Mouse (Mus musculus) liver, postnatal 0 days (tissue): ENCODE measurements around the gene Ice1. TPM values are rescaled to one million over a fixed set of nuclear protein-coding genes. Genes with fewer than 3 reads are reported as not detected.
A peak's percentile ranks its signal among the peaks of the same experiment; 100 is the strongest.

Experiments used
- ATAC-seq: fragments of 200-750 bp; cut with Nextera tagmentation; 2 replicates; pipeline ENCODE4 v1.8.0; 2017; ENCODE audit warnings: mild to moderate bottlenecking, moderate library complexity
- DNase-seq: peaks from one replicate; pipeline ENCODE4 v3.0.0-alpha.2; 2016
- H3K27ac ChIP-seq: fragments of 300-500 bp; sonication (generic); 2 replicates; pipeline ENCODE4 v1.5.1; 2014; ENCODE audit warnings: antibody characterized with exemption, moderate library complexity, mild to moderate bottlenecking, low read depth
- H3K27me3 ChIP-seq: fragments of 300-500 bp; sonication (generic); 2 replicates; pipeline ENCODE4 v1.6.1; 2014; ENCODE audit warnings: low read length, control low read depth, mixed read lengths; ENCODE audit not compliant: insufficient read depth
- H3K36me3 ChIP-seq: fragments of 300-500 bp; sonication (generic); replicated peaks from 2 replicates; pipeline ENCODE4 v1.6.1; 2014; ENCODE audit warnings: mild to moderate bottlenecking, control low read depth, low read length, moderate library complexity, mixed read lengths; ENCODE audit not compliant: insufficient read depth
- H3K4me1 ChIP-seq: fragments of 300-500 bp; sonication (generic); 2 replicates; pipeline ENCODE4 v1.6.1; 2014; ENCODE audit warnings: antibody characterized with exemption, mild to moderate bottlenecking, control low read depth; ENCODE audit not compliant: insufficient read depth
- H3K4me2 ChIP-seq: fragments of 300-500 bp; sonication (generic); 2 replicates; pipeline ENCODE4 v1.6.1; 2014; ENCODE audit warnings: low read depth, mild to moderate bottlenecking, low read length, moderate library complexity, mixed read lengths
- H3K4me3 ChIP-seq: fragments of 300-500 bp; sonication (generic); 2 replicates; pipeline ENCODE4 v1.5.1; 2014; ENCODE audit warnings: low read depth, low read length
- H3K9ac ChIP-seq: fragments of 300-500 bp; sonication (generic); replicated peaks from 2 replicates; pipeline ENCODE4 v1.6.1; 2014; ENCODE audit warnings: mild to moderate bottlenecking, moderate library complexity
- H3K9me3 ChIP-seq: fragments of 300-500 bp; sonication (generic); 2 replicates; pipeline ENCODE4 v1.6.1; 2016; ENCODE audit warnings: mild to moderate bottlenecking, control low read depth, low read length, mixed read lengths
- CTCF ChIP-seq: sonication (generic); IDR thresholded peaks from 2 replicates; pipeline ENCODE4 v1.5.1; 2016; ENCODE audit warnings: antibody characterized with exemption, low read depth
- EP300 ChIP-seq: IDR thresholded peaks from 2 replicates; pipeline ENCODE4 v1.6.1; 2016; ENCODE audit warnings: antibody characterized with exemption, low read depth, mild to moderate bottlenecking
- WGBS: fragments of 180-500 bp; shearing (Covaris S2); extraction: QIAGEN DNeasy Blood & Tissue Kit; methylation state at CpG from one replicate; pipeline ENCODE4 v1.1.7; 2014; ENCODE audit not compliant: insufficient replicate concordance; 5-methylcytosine and 5-hydroxymethylcytosine counted together
- polyA plus RNA-seq: library from polyadenylated mRNA; unstranded; fragments of >200 nt; fragmentation: Nextera tagmentation; extraction: Ambion mirVana; gene quantifications from 2 replicates; pipeline ENCODE4 v1.2.1, GENCODE M21; 2015

Ice1 gene
- polyA plus RNA-seq, 1 experiment from 2014 or later = 3.7 TPM

GRCm38 (mm10) chr13:70598941-70599340 is 38.5 kb downstream of the Ice1 start:
- peaks cover 65% of the 10 kb centered on the region for H3K36me3 ChIP-seq
- 81% methylated on average over 4 of the region's 4 CpGs for WGBS
- no peaks in the 10 kb centered on the region for H3K4me1 ChIP-seq
- ATAC-seq = no peak
- no peak overlapping the region for H3K4me2 ChIP-seq
- H3K4me3 ChIP-seq = no peak overlapping the region
- no peak for DNase-seq
- H3K27ac ChIP-seq = no peak overlapping the region
- H3K9ac ChIP-seq = no peak overlapping the region
- no peaks in the 10 kb centered on the region for H3K9me3 ChIP-seq
- H3K27me3 ChIP-seq = no peaks in the 10 kb centered on the region
- no peak for TF ChIP-seq EP300
- TF ChIP-seq CTCF = no peak

GRCm38 (mm10) chr13:70596901-70597300 is 40.5 kb downstream of the Ice1 start:
- Histone ChIP-seq H3K4me3 (no peak overlapping the region), H3K27me3 (no peaks in the 10 kb centered on the region), H3K9me3 (no peaks in the 10 kb centered on the region), H3K4me1 (no peaks in the 10 kb centered on the region), H3K4me2 (no peak overlapping the region), H3K36me3 (peaks cover 64% of the 10 kb centered on the region), H3K27ac (no peak overlapping the region), H3K9ac (no peak overlapping the region)
- WGBS = 79% methylated on average over 3 of the region's 3 CpGs
- DNase-seq (no peak), ATAC-seq (no peak)
- TF ChIP-seq EP300 (no peak), CTCF (no peak)

GRCm38 (mm10) chr13:70590248-70590762 is 47.1 kb downstream of the Ice1 start:
- no peak for DNase-seq
- Histone ChIP-seq H3K4me1 (no peaks in the 10 kb centered on the region), H3K9ac (no peak overlapping the region), H3K36me3 (peaks cover 49% of the 10 kb centered on the region), H3K4me2 (no peak overlapping the region), H3K9me3 (no peaks in the 10 kb centered on the region), H3K4me3 (no peak overlapping the region), H3K27ac (no peak overlapping the region), H3K27me3 (no peaks in the 10 kb centered on the region)
- 86% methylated on average over 7 of the region's 7 CpGs for WGBS
- no peak for TF ChIP-seq EP300
- TF ChIP-seq CTCF = no peak
- ATAC-seq = no peak

- TF ChIP-seq CTCF (peak; percentile 73), EP300 (no peak)
- DNase-seq (peak; percentile 47), ATAC-seq (no peak)
- WGBS = 87% methylated on average over 2 of the region's 2 CpGs
- Histone ChIP-seq H3K4me1 (no peaks in the 10 kb centered on the region), H3K4me2 (no peak overlapping the region), H3K27ac (no peak overlapping the region), H3K36me3 (peaks cover 25% of the 10 kb centered on the region), H3K9me3 (no peaks in the 10 kb centered on the region), H3K27me3 (no peaks in the 10 kb centered on the region), H3K4me3 (no peak overlapping the region), H3K9ac (no peak overlapping the region)
These were observed 50.5 kb downstream of the Ice1 start for GRCm38 (mm10) chr13:70586969-70587368.

GRCm38 (mm10) chr13:70582517-70582916 is 54.9 kb downstream of the Ice1 start:
- 29% methylated on average over 2 of the region's 2 CpGs for WGBS
- no peak overlapping the region for H3K27ac ChIP-seq

GRCm38 (mm10) chr13:70581509-70581908 is 55.9 kb downstream of the Ice1 start:
- WGBS = 82% methylated on average over 4 of the region's 4 CpGs
- TF ChIP-seq CTCF = no peak
- TF ChIP-seq EP300 = no peak
- DNase-seq (no peak), ATAC-seq (no peak)
- Histone ChIP-seq H3K4me1 (no peaks in the 10 kb centered on the region), H3K4me2 (no peak overlapping the region), H3K9me3 (no peaks in the 10 kb centered on the region), H3K4me3 (no peak overlapping the region), H3K36me3 (peaks cover 6% of the 10 kb centered on the region; the same call in 1 of the 2 replicates), H3K27me3 (no peaks in the 10 kb centered on the region), H3K9ac (no peak overlapping the region), H3K27ac (no peak overlapping the region)

More at GRCm38 (mm10) chr13:70582517-70582916, 54.9 kb downstream of the Ice1 start:
- DNase-seq (peak; percentile 29), ATAC-seq (no peak)
- TF ChIP-seq CTCF (peak; percentile 50), EP300 (no peak)
- Histone ChIP-seq H3K9me3 (no peaks in the 10 kb centered on the region), H3K27me3 (no peaks in the 10 kb centered on the region), H3K9ac (no peak overlapping the region), H3K4me2 (no peak overlapping the region), H3K36me3 (peaks cover 6% of the 10 kb centered on the region; the same call in 1 of the 2 replicates), H3K4me1 (no peaks in the 10 kb centered on the region), H3K4me3 (no peak overlapping the region)

- no peak overlapping the region for H3K9ac ChIP-seq
- no peak overlapping the region for H3K4me2 ChIP-seq
- H3K27ac ChIP-seq = no peak overlapping the region
- no peaks in the 10 kb centered on the region for H3K36me3 ChIP-seq
- H3K4me3 ChIP-seq = no peak overlapping the region
- H3K27me3 ChIP-seq = no peaks in the 10 kb centered on the region
- no peaks in the 10 kb centered on the region for H3K4me1 ChIP-seq
- ATAC-seq (no peak), DNase-seq (no peak)
- WGBS = 69% methylated on average over 1 of the region's 1 CpGs
- no peak for TF ChIP-seq EP300
- TF ChIP-seq CTCF = no peak
- H3K9me3 ChIP-seq = no peaks in the 10 kb centered on the region
These were observed 63.2 kb downstream of the Ice1 start for GRCm38 (mm10) chr13:70574216-70574615.
